Mouse (Mus musculus) midbrain, embryonic 16.5 days (tissue): ENCODE results near the gene Zfp697. TPM values are rescaled to one million over a fixed set of nuclear protein-coding genes. Genes with fewer than 3 reads are reported as not detected.
A peak's percentile ranks its signal among the peaks of the same experiment; 100 is the strongest.
"Not testable (repeated sequence)": the region's sequence is repeated elsewhere in the genome, so short reads cannot be mapped to it uniquely, and the experiment has no call there.

Source experiments
- ATAC-seq: fragments of 200-750 bp; cut with Nextera tagmentation; 2 replicates; pipeline ENCODE4 v1.8.0; 2017; ENCODE audit warnings: moderate TSS enrichment
- H3K27ac ChIP-seq: fragments of 300-500 bp; sonication (generic); 2 replicates; pipeline ENCODE4 v1.5.1; 2014; ENCODE audit warnings: mild to moderate bottlenecking, low read length, mixed read lengths
- H3K27me3 ChIP-seq: fragments of 300-500 bp; sonication (generic); 2 replicates; pipeline ENCODE4 v1.6.1; 2014; ENCODE audit warnings: low read depth, low read length, mixed read lengths; ENCODE audit not compliant: control insufficient read depth, insufficient read depth
- H3K36me3 ChIP-seq: fragments of 300-500 bp; sonication (generic); 2 replicates; pipeline ENCODE4 v1.6.1; 2014; ENCODE audit warnings: mild to moderate bottlenecking, low read length, moderate library complexity, mixed read lengths; ENCODE audit not compliant: control insufficient read depth, insufficient read depth
- H3K4me1 ChIP-seq: fragments of 300-500 bp; sonication (generic); 2 replicates; pipeline ENCODE4 v1.6.1; 2014; ENCODE audit warnings: mild to moderate bottlenecking, low read length, mixed read lengths; ENCODE audit not compliant: control insufficient read depth, insufficient read depth
- H3K4me2 ChIP-seq: fragments of 300-500 bp; sonication (generic); 2 replicates; pipeline ENCODE4 v1.6.1; 2014; ENCODE audit warnings: mild to moderate bottlenecking, low read length, mixed read lengths
- H3K4me3 ChIP-seq: fragments of 300-500 bp; sonication (generic); 2 replicates; pipeline ENCODE4 v1.5.1; 2014; ENCODE audit warnings: low read depth, mild to moderate bottlenecking, low read length, moderate library complexity, mixed read lengths
- H3K9ac ChIP-seq: fragments of 300-500 bp; sonication (generic); 2 replicates; pipeline ENCODE4 v1.6.1; 2014; ENCODE audit warnings: low read depth, low read length, mixed read lengths
- H3K9me3 ChIP-seq: fragments of 300-500 bp; sonication (generic); replicated peaks from 2 replicates; pipeline ENCODE4 v1.6.1; 2014; ENCODE audit warnings: mild to moderate bottlenecking, low read length, mixed read lengths; ENCODE audit not compliant: control insufficient read depth, poor library complexity, severe bottlenecking
- WGBS: fragments of 180-500 bp; shearing (Covaris S2); extraction: QIAGEN DNeasy Blood & Tissue Kit; methylation state at CpG from one replicate; pipeline ENCODE4 v1.1.7; 2014; 5-methylcytosine and 5-hydroxymethylcytosine counted together
- polyA plus RNA-seq: library from polyadenylated mRNA; unstranded; fragments of >200 nt; fragmentation: Nextera tagmentation; extraction: Ambion mirVana; gene quantifications from 2 replicates; pipeline ENCODE4 v1.2.1, GENCODE M21; 2015

The Zfp697 gene
- polyA plus RNA-seq, 1 experiment from 2014 or later = 17.7 TPM

GRCm38 (mm10) chr3:98497401-98497800 lies 115.1 kb downstream of the Zfp697 start:
- not testable (repeated sequence) for ATAC-seq, H3K36me3 ChIP-seq, H3K4me2 ChIP-seq, H3K4me3 ChIP-seq, H3K4me1 ChIP-seq, H3K27me3 ChIP-seq, H3K9me3 ChIP-seq, H3K9ac ChIP-seq, H3K27ac ChIP-seq

- H3K27ac ChIP-seq, H3K4me1 ChIP-seq, H3K36me3 ChIP-seq, ATAC-seq, H3K9ac ChIP-seq, H3K9me3 ChIP-seq, H3K4me3 ChIP-seq, H3K27me3 ChIP-seq, H3K4me2 ChIP-seq: not testable (repeated sequence)
- no CpG with 5 or more reads among the region's 5 CpGs for WGBS
These were observed 125.0 kb downstream of the Zfp697 start for GRCm38 (mm10) chr3:98507229-98507628.

- not testable (repeated sequence) for ATAC-seq, H3K9ac ChIP-seq, H3K4me2 ChIP-seq, H3K36me3 ChIP-seq, H3K4me1 ChIP-seq, H3K9me3 ChIP-seq, H3K4me3 ChIP-seq, H3K27me3 ChIP-seq, H3K27ac ChIP-seq
- WGBS = no CpG with 5 or more reads among the region's 1 CpGs
These were observed 128.2 kb downstream of the Zfp697 start, which contains the start of gene Hsd3b4 for GRCm38 (mm10) chr3:98510414-98510813. Gene Hsd3b4 (minus strand): TSS chr3:98510514.

GRCm38 (mm10) chr3:98522779-98523178 lies 140.5 kb downstream of the Zfp697 start:
- WGBS = 56% methylated on average over 1 of the region's 2 CpGs
- H3K9ac ChIP-seq = not testable (repeated sequence)

GRCm38 (mm10) chr3:98524552-98524951 lies 142.3 kb downstream of the Zfp697 start:
- not testable (repeated sequence) for H3K4me1 ChIP-seq, H3K27ac ChIP-seq, H3K4me3 ChIP-seq, H3K9me3 ChIP-seq, H3K27me3 ChIP-seq, H3K4me2 ChIP-seq, ATAC-seq, H3K36me3 ChIP-seq, H3K9ac ChIP-seq
- WGBS = no CpG with 5 or more reads among the region's 1 CpGs

More at GRCm38 (mm10) chr3:98522779-98523178, 140.5 kb downstream of the Zfp697 start:
- not testable (repeated sequence) for H3K4me3 ChIP-seq, H3K36me3 ChIP-seq, H3K4me1 ChIP-seq, H3K27me3 ChIP-seq, ATAC-seq, H3K4me2 ChIP-seq, H3K9me3 ChIP-seq, H3K27ac ChIP-seq

- not testable (repeated sequence) for H3K4me1 ChIP-seq, H3K9ac ChIP-seq, ATAC-seq, H3K4me2 ChIP-seq, H3K27ac ChIP-seq, H3K27me3 ChIP-seq, H3K9me3 ChIP-seq, H3K4me3 ChIP-seq, H3K36me3 ChIP-seq
These were observed 142.7 kb downstream of the Zfp697 start for GRCm38 (mm10) chr3:98524978-98525377.

- not testable (repeated sequence) for H3K9ac ChIP-seq, H3K4me1 ChIP-seq, H3K4me3 ChIP-seq, H3K4me2 ChIP-seq, H3K9me3 ChIP-seq, H3K27ac ChIP-seq, H3K36me3 ChIP-seq, H3K27me3 ChIP-seq, ATAC-seq
These were observed 165.4 kb downstream of the Zfp697 start for GRCm38 (mm10) chr3:98547641-98548040.

GRCm38 (mm10) chr3:98548495-98548894 lies 166.2 kb downstream of the Zfp697 start:
- not testable (repeated sequence) for ATAC-seq, H3K4me2 ChIP-seq, H3K9me3 ChIP-seq, H3K27me3 ChIP-seq, H3K9ac ChIP-seq, H3K4me3 ChIP-seq, H3K36me3 ChIP-seq, H3K4me1 ChIP-seq, H3K27ac ChIP-seq
- 83% methylated on average over 1 of the region's 1 CpGs for WGBS

- not testable (repeated sequence) for H3K9ac ChIP-seq, H3K9me3 ChIP-seq, H3K4me3 ChIP-seq, H3K4me1 ChIP-seq, H3K36me3 ChIP-seq, H3K27ac ChIP-seq, H3K4me2 ChIP-seq, H3K27me3 ChIP-seq
- peak; percentile 42; the same call in 1 of the 2 replicates for ATAC-seq
- WGBS = no CpG with 5 or more reads among the region's 2 CpGs
These were observed 168.0 kb downstream of the Zfp697 start for GRCm38 (mm10) chr3:98550215-98550614.

- not testable (repeated sequence) for H3K9me3 ChIP-seq, H3K27me3 ChIP-seq, H3K27ac ChIP-seq, H3K4me1 ChIP-seq, H3K4me3 ChIP-seq, H3K9ac ChIP-seq, H3K36me3 ChIP-seq, ATAC-seq, H3K4me2 ChIP-seq
- no CpG with 5 or more reads among the region's 1 CpGs for WGBS
These were observed 168.6 kb downstream of the Zfp697 start for GRCm38 (mm10) chr3:98550832-98551231.
